Mouse (Mus musculus) thymus, postnatal 4 days (tissue): ENCODE measurements around the gene Exosc7.
A peak's percentile ranks its signal among the peaks of the same experiment; 100 is the strongest.

Experiments used
- DNase-seq: peaks from one replicate; pipeline ENCODE4 v3.0.0; 2021

The Exosc7 gene

DNA sequence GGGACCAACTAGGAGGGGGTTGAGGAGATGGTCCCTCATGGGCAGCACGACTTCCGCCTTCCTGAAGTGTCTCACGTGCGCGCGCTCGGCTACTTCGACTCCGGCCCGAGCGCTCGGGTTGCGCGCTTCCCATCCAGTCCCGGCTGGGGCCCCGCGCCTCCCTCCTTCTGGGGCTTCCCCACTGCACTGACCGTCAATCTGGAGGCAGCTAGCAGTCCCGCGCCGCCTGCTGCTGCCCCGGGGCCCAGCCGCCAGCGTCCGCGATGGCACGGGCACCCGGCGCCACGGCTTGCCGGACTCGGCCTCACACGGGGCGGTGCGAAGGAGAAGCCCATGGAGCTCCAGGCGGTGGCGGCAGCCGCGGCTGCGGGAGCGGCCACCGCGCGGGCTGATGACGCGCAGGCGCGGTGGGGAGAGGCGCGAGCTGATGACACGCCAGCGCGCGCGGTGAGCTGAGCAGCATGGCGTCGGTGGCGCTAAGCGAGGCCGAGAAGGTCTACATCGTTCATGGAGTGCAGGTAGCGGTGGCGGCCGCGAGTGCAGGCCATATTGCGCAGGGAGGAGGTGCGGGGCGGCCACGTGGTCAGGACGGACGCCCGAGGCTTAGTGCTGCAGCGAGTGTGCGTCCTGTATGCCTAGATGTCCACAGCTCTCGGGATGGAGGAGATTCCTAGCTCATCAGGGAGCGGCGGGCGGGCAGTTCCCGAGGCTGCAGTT lies at the start of gene Exosc7, which contains the start of gene Zdhhc3:
Gene Exosc7, plus strand, starts transcription at position 411 of the 717 bp plus-strand sequence.
Gene Zdhhc3, minus strand, starts transcription at position 401 of the 717 bp plus-strand sequence.
- peak; percentile 93 for DNase-seq

- no peak for DNase-seq
Measured at GRCm38 (mm10) chr9:123079149-123079548, 33.9 kb upstream of the Exosc7 start.

GRCm38 (mm10) chr9:123080355-123080754 lies 32.7 kb upstream of the Exosc7 start:
- DNase-seq, result no peak

DNA sequence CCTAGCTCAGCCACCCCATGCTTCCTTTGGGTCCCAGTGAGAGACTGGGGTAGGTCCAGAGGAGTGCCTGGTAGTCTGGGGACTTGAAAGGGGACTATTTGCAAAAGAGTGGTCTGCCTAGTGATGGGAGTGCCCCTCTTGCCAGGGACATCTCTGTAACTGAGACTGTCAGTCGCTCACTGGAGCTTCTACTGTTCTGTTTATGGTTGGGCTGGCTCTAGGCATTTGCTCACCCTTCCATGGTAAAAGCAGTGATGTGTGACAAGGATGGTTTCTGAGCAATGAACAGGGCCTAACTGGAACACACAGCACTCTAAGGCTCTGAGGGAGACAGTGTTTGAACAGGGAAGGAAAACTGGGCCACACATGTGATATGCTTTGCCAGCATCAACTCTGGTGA lies 32.2 kb upstream of the Exosc7 start:
- no peak for DNase-seq

DNA sequence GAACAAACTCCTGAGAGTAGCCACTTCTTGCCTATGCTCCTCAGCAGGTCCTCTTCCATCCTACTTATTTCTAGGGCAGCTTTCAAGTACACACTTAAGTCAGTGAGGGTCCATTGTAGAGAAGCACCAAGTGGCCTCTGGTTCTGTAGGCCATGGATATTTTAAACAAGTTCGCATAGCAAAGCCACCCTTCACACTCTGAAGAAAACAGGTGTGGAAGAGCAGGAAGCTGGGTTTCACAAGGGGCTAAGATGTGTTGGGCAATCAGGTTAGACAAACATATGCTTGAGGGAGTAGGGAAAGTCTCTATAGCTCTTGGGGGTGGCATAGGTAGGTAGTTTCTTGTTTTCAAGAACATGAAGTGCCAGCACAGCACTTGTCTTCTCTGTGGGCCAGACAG lies 27.6 kb upstream of the Exosc7 start:
- no peak for DNase-seq

DNA sequence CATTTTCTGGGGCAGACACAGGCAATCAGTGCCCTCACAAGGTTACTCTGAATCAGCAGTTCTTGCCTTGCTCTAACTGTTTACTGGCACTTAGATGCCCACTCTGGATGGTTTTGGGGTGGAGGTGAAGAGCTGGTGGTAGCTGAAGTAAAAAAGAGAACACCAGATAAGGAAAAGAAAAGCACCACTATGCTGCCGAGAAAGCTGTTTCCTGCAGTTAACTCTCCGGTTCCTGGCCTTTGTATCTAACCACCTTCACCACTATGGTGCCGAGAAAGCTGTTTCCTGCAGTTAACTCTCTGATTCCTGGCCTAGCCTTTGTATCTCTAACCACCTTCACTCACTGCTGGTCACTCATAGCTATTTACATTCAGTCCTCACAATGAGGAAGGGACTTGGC lies 25.5 kb upstream of the Exosc7 start:
- DNase-seq, result no peak

- DNase-seq, result no peak
Measured at GRCm38 (mm10) chr9:123090844-123091243, 22.2 kb upstream of the Exosc7 start.

- DNase-seq, result no peak
Measured at GRCm38 (mm10) chr9:123099631-123100455, 13.2 kb upstream of the Exosc7 start.

DNA sequence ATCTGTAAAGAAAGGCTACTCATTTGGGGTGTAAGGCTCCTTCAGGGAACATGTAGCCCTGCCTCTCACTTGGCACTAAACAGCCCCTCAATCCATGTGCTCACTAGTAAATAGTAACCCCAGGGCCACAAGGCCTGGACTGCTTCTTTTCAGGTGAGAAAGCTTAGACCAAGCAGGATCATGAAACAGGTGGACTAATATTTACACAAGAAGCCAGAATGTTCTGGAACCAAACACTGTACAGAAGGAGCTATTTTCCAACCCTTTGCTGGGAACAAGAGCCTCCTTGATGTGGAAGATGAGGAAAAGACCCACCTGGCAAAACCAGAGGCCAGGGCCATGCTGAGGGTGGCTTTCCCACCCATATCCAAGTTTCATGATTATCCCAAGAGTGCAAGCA lies 9.6 kb upstream of the Exosc7 start:
- no peak for DNase-seq

DNA sequence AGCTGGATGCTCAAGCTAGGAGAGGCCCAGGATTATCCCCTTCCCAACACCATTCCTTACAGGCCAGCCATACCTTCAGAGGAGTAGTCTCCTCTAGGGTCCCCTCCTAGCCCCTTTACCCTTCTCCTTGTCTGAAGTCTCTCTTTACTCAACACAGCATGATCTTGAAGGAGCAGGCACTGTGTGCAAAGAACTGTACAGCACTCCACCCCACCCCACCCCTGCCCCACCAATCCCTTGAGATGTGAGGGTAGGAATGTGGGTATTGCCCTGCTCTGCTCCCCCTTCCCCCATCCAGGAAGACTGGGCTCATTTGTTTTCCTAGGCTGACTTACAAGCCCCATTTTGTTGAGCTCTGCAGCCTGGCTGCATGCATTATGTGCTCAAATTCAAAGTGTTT lies 8.7 kb upstream of the Exosc7 start:
- no peak for DNase-seq

- DNase-seq, result no peak
Measured at GRCm38 (mm10) chr9:123107186-123107585, 5.8 kb upstream of the Exosc7 start.

GRCm38 (mm10) chr9:123109188-123109587 lies 3.8 kb upstream of the Exosc7 start:
- DNase-seq, result no peak

- peak; percentile 19 for DNase-seq
Measured at GRCm38 (mm10) chr9:123111751-123112221, 1.2 kb upstream of the Exosc7 start.

- no peak for DNase-seq
Measured at GRCm38 (mm10) chr9:123113931-123114330, 916 bp downstream of the Exosc7 start.

GRCm38 (mm10) chr9:123115566-123115965 lies 2.6 kb downstream of the Exosc7 start:
- no peak for DNase-seq

DNA sequence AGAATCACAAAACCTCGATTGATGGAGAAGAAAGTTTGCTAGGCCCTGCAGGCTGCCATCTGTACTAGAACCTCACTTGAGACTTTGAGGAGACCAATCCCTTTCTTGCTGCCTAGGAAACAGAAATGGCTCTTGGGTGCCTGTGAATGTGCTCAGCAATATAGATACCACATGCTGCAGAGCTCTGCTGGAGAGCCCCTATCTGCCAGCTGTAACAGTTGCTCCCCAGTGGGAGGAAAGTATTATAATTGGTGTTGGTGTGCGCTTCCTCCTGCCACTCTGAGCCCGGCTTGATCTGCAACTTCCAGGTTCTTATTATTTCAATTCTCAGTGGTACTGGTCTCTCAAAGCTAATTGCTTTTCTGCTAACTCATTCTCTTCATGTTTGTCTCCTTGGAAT lies 10.0 kb downstream of the Exosc7 start:
- no peak for DNase-seq

DNA sequence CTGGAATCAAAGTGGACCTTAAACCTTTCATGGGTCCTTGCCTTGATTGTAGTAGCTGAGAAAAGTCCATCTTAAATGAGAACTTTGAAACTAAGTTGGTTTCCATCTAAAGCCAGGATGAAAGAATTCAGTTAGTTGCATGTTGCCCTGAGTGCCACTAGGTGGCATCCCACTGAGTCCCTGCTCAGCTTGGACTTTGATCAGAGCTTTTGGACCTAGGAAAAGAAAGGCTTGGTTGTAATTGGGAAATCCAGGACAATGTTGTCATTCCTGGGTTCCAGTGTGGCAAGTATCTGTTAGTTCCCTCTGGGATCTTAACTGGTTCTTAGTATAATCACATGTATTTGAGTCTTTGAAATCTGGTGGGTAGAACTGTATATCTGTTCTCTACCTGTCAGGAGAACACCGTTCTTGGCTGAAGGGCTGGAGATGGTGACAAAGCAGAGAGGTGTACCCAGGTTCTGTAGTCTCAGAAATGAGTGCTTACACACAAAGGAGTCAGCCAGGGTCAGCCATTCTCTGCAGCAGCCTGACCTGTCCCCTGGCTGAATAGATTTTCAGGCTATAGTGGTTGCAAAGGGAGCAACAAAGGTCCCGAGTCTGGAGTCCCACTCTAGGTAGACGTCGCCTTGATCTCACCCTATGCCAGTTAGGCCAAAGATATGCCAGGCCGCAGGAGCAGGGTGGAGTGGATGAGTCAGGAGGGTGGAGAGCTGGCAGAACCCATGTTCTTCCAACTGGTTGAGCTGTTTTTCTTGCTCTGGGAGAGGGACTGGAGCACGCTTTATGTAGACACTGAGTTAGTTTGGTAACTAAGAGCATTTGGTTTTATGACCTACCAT lies 10.8 kb downstream of the Exosc7 start:
- peak; percentile 15 for DNase-seq

DNA sequence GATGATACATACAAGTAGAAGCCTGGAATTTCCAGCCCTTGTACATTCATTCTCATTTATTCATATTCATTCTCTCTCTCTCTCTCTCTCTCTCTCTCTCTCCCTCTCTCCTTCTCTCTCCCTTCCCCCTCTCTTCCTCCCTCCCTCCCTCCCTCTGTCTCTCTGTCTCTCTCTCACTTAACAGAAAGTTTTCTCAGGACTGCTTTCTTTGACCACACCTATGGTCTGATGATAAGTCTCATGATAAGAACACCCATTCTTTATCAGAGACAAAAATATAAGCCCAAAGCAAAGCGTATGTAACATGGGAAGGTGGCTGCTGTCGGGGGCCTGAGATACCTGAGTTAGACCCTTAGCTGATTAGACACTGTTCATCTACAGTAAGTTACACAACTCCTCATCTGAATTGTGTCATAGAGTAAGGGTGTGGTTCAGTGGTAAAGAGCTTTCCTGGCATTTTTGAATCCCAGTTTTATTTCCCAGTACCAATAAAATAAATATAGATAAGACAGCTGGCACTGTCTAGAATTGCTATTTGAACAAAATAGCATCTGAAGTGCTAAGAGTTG lies 11.5 kb downstream of the Exosc7 start:
- DNase-seq, result no peak

DNA sequence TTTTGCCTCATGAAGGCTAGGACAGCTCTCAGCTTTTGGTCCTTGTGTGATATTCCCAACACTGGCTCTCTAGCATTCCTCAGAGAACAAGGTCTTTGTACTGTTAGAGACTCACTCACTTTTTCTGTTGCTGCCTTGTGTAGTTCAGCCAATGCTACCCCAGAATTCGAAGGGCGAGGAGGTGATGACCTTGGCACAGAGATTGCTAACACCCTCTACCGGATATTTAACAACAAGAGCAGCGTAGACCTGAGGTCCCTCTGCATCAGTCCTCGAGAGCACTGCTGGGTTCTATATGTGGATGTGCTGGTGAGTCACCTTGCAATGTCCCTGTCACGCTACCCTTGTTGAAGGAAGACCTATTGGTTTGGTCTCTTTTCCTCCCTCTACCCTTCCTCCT lies 14.6 kb downstream of the Exosc7 start:
- no peak for DNase-seq

DNA sequence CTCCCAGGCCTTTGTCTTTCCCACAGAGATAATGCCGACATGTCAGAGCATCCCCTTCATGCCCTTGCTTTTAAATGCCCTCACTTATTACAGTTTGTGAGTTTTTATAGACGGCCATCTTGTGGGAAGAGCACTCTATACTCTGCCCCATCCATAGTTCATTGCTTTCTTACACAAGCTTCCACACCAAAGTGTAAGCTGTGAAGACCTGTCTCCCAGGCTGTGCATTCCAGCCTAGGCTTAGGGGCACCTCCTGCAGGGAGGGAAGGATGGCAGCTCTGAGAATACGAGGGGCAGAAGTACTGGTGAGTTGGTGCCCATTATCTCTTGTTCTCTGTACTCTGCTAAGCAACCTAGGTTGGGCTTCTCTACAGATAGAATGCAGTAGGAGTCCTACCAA lies 20.0 kb downstream of the Exosc7 start:
- DNase-seq, result no peak

GRCm38 (mm10) chr9:123136953-123137682 lies 24.1 kb downstream of the Exosc7 start:
- DNase-seq, result no peak

DNA sequence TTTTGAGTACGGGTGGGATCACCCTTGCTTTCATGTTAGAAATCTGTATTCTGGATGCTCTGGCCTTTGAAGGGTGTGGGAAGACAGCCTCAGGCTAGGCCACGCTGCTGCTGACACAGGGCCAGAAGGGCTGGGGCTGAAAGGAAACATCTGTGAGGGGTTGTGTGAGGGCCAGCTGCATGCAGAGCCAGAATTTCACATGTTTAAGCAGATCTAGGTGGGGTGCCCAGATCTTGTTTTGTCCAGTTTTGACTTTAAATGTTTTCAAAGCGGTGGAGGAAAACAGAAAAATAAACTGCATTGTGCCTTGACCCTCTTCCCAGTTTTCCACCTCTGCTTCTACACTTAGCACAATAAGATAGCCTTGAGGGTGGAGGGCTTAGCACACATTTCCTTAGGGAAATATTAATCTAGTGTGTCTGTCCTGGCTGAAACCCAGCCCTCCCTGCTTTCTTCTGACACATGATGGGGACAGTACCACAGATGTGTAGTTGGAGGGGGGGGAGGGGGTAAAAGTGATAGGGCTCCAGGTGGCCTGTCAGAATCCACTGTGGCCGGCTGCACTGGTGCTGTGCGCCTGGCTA lies 26.0 kb downstream of the Exosc7 start:
- no peak for DNase-seq
